Mouse (Mus musculus) MEL (cell line): Measurements from ENCODE around the gene Fgfr2. TPM values are rescaled to one million over a fixed set of nuclear protein-coding genes. Genes with fewer than 3 reads are reported as not detected.
"Not testable (repeated sequence)": the region's sequence is repeated elsewhere in the genome, so short reads cannot be mapped to it uniquely, and the experiment has no call there.

Source experiments
- DNase-seq: peaks from one replicate; pipeline ENCODE4 v3.0.0; 2011; ENCODE audit warnings: low read depth, low spot score
- H3K27ac ChIP-seq: 2 replicates; pipeline ENCODE4 v1.5.1; 2012; ENCODE audit warnings: low read depth, mild to moderate bottlenecking, control low read depth, low read length, moderate library complexity; ENCODE audit not compliant: control insufficient read depth
- H3K27me3 ChIP-seq, 2 experiments: fragments of 150-350 bp in 1 of 2; sonication (generic) in 1 of 2; 2 replicates each; pipeline ENCODE4 v1.6.1; 2012; ENCODE audit warnings: low read length in 2 of 2, mild to moderate bottlenecking in 2 of 2, improper control_type of control experiment in 1 of 2, moderate library complexity in 1 of 2; ENCODE audit not compliant: insufficient read depth in 2 of 2, control insufficient read depth in 1 of 2
- H3K36me3 ChIP-seq, 2 experiments: 2 replicates each; pipeline ENCODE4 v1.6.1; 2012 to 2014; ENCODE audit warnings: low read length in 2 of 2, improper control_type of control experiment in 1 of 2, inconsistent platforms in 1 of 2, mild to moderate bottlenecking in 1 of 2; ENCODE audit not compliant: insufficient read depth in 2 of 2, control insufficient read depth in 1 of 2
- H3K4me1 ChIP-seq, 2 experiments: fragments of 150-350 bp in 1 of 2; sonication (generic) in 1 of 2; 2 replicates each; pipeline ENCODE4 v1.6.1; 2012; ENCODE audit warnings: low read length in 2 of 2, improper control_type of control experiment in 1 of 2, mild to moderate bottlenecking in 1 of 2; ENCODE audit not compliant: insufficient read depth in 2 of 2, control insufficient read depth in 1 of 2
- H3K4me3 ChIP-seq, 2 experiments: fragments of 150-350 bp in 1 of 2; sonication (generic) in 1 of 2; 2 replicates each; pipeline ENCODE4 v1.5.1; 2012; ENCODE audit warnings: low read depth in 2 of 2, low read length in 2 of 2, mild to moderate bottlenecking in 2 of 2, moderate library complexity in 2 of 2, control low read depth in 1 of 2, improper control_type of control experiment in 1 of 2; ENCODE audit not compliant: control insufficient read depth in 1 of 2, insufficient read depth in 1 of 2
- H3K79me2 ChIP-seq: 2 replicates; pipeline ENCODE4 v1.6.1; 2012; ENCODE audit warnings: mild to moderate bottlenecking, low read length, moderate library complexity; ENCODE audit not compliant: control insufficient read depth, poor library complexity, insufficient read depth
- H3K9ac ChIP-seq: 2 replicates; pipeline ENCODE4 v1.6.1; 2012; ENCODE audit warnings: low read depth, mild to moderate bottlenecking, control low read depth, low read length, moderate library complexity; ENCODE audit not compliant: control insufficient read depth, poor library complexity, severe bottlenecking
- H3K9me3 ChIP-seq: fragments of 150-350 bp; sonication (generic); replicated peaks from 2 replicates; pipeline ENCODE4 v1.6.1; 2012; ENCODE audit warnings: mild to moderate bottlenecking, low read length, improper control_type of control experiment, moderate library complexity; ENCODE audit not compliant: insufficient read depth
- BHLHE40 ChIP-seq: IDR thresholded peaks from 2 replicates; pipeline ENCODE4 v1.6.1; 2012; ENCODE audit warnings: low read depth, mild to moderate bottlenecking, inconsistent platforms, low read length, improper control_type of control experiment, borderline replicate concordance
- EP300 ChIP-seq, 2 experiments: IDR thresholded peaks; 2 replicates each; pipeline ENCODE4 v1.6.1; 2011; ENCODE audit warnings: improper control_type of control experiment in 2 of 2, low read length in 2 of 2, low read depth in 1 of 2, mild to moderate bottlenecking in 1 of 2
- ETS1 ChIP-seq: IDR thresholded peaks from 2 replicates; pipeline ENCODE4 v1.6.1; 2012; ENCODE audit warnings: low read depth, mild to moderate bottlenecking, inconsistent platforms, low read length, improper control_type of control experiment, moderate library complexity
- GABPA ChIP-seq: IDR thresholded peaks from 2 replicates; pipeline ENCODE4 v1.6.1; 2012; ENCODE audit warnings: low read depth, mild to moderate bottlenecking, inconsistent platforms, low read length, improper control_type of control experiment, moderate library complexity
- JUND ChIP-seq: IDR thresholded peaks from 2 replicates; pipeline ENCODE4 v1.6.1; 2011; ENCODE audit warnings: low read depth, mild to moderate bottlenecking, improper control_type of control experiment, low read length
- KAT2A ChIP-seq: conservative IDR thresholded peaks from 2 replicates; pipeline ENCODE4 v1.6.1; 2012; ENCODE audit warnings: low read depth, low read length, improper control_type of control experiment, inconsistent platforms
- MAFK ChIP-seq: IDR thresholded peaks from 2 replicates; pipeline ENCODE4 v1.6.1; 2011; ENCODE audit warnings: low read depth, mild to moderate bottlenecking, low read length, improper control_type of control experiment, borderline replicate concordance
- MAZ ChIP-seq: IDR thresholded peaks from 2 replicates; pipeline ENCODE4 v1.6.1; 2012; ENCODE audit warnings: low read depth, mild to moderate bottlenecking, inconsistent platforms, low read length, improper control_type of control experiment
- MEF2A ChIP-seq: IDR thresholded peaks from 2 replicates; pipeline ENCODE4 v1.6.1; 2014; ENCODE audit warnings: low read depth, mild to moderate bottlenecking, inconsistent platforms, low read length, improper control_type of control experiment; ENCODE audit not compliant: poor library complexity, insufficient replicate concordance, severe bottlenecking; ENCODE audit errors: extremely low read depth
- MXI1 ChIP-seq: IDR thresholded peaks from 2 replicates; pipeline ENCODE4 v1.6.1; 2011; ENCODE audit warnings: mild to moderate bottlenecking, low read depth, low read length, improper control_type of control experiment
- MYB ChIP-seq: IDR thresholded peaks from 2 replicates; pipeline ENCODE4 v1.6.1; 2011; ENCODE audit warnings: mild to moderate bottlenecking, low read depth, low read length, improper control_type of control experiment
- NELFE ChIP-seq: IDR thresholded peaks from 2 replicates; pipeline ENCODE4 v1.6.1; 2011; ENCODE audit warnings: low read depth, low read length, improper control_type of control experiment
- POLR2A ChIP-seq, 2 experiments: IDR thresholded peaks; 2 replicates each; pipeline ENCODE4 v1.6.1; 2011 to 2012; ENCODE audit warnings: low read length in 2 of 2, mild to moderate bottlenecking in 2 of 2, control low read depth in 1 of 2, improper control_type of control experiment in 1 of 2, low read depth in 1 of 2, moderate library complexity in 1 of 2; ENCODE audit not compliant: control insufficient read depth in 1 of 2, insufficient read depth in 1 of 2, poor library complexity in 1 of 2
- POLR2AphosphoS2 ChIP-seq: IDR thresholded peaks from 2 replicates; pipeline ENCODE4 v1.6.1; 2011; ENCODE audit warnings: low read length, improper control_type of control experiment
- POLR2AphosphoS5 ChIP-seq: IDR thresholded peaks from 2 replicates; pipeline ENCODE4 v1.6.1; 2012; ENCODE audit warnings: low read depth, borderline replicate concordance, mild to moderate bottlenecking, inconsistent platforms, low read length, moderate library complexity, mixed read lengths
- RAD21 ChIP-seq: IDR thresholded peaks from 2 replicates; pipeline ENCODE4 v1.6.1; 2011; ENCODE audit warnings: mild to moderate bottlenecking, low read depth, low read length, improper control_type of control experiment
- SIN3A ChIP-seq: IDR thresholded peaks from 2 replicates; pipeline ENCODE4 v1.6.1; 2012; ENCODE audit warnings: low read length, improper control_type of control experiment, inconsistent platforms
- SMC3 ChIP-seq: IDR thresholded peaks from 2 replicates; pipeline ENCODE4 v1.6.1; 2011; ENCODE audit warnings: low read depth, low read length, improper control_type of control experiment
- TAL1 ChIP-seq: IDR thresholded peaks from 2 replicates; pipeline ENCODE4 v1.6.1; 2012; ENCODE audit warnings: mild to moderate bottlenecking, inconsistent platforms, low read length, moderate library complexity, mixed read lengths
- TBP ChIP-seq: IDR thresholded peaks from 2 replicates; pipeline ENCODE4 v1.8.0; 2011; ENCODE audit warnings: low read depth, low read length, improper control_type of control experiment
- USF2 ChIP-seq, 2 experiments: IDR thresholded peaks; 2 replicates each; pipeline ENCODE4 v1.6.1; 2011 to 2012; ENCODE audit warnings: improper control_type of control experiment in 2 of 2, low read length in 2 of 2, borderline replicate concordance in 1 of 2, inconsistent platforms in 1 of 2, low read depth in 1 of 2, mild to moderate bottlenecking in 1 of 2; ENCODE audit not compliant: insufficient read depth in 1 of 2
- ZKSCAN1 ChIP-seq: IDR thresholded peaks from 2 replicates; pipeline ENCODE4 v1.6.1; 2012; ENCODE audit warnings: low read depth, mild to moderate bottlenecking, inconsistent platforms, low read length, improper control_type of control experiment, moderate library complexity
- ZMIZ1 ChIP-seq: IDR thresholded peaks from 2 replicates; pipeline ENCODE4 v1.6.1; 2012; ENCODE audit warnings: low read depth, mild to moderate bottlenecking, inconsistent platforms, low read length, improper control_type of control experiment, moderate library complexity
- ZNF384 ChIP-seq: IDR thresholded peaks from 2 replicates; pipeline ENCODE4 v1.6.1; 2012; ENCODE audit warnings: low read depth, mild to moderate bottlenecking, inconsistent platforms, low read length, improper control_type of control experiment
- polyA plus RNA-seq, 2 experiments: library from polyadenylated mRNA; stranded (reverse) in 1 of 2; unstranded in 1 of 2; fragments of >175 nt in 1 of 2; fragments of >200 nt in 1 of 2; gene quantifications; 2 replicates each; pipeline versions ENCODE4 v1.2.1 to v1.2.4; 2012; ENCODE audit warnings: low replicate concordance in 2 of 2, low read depth in 1 of 2; ENCODE audit not compliant: insufficient read length in 2 of 2, insufficient read depth in 1 of 2, missing spikeins in 1 of 2
- total RNA-seq: library from RNA; depleted of rRNA; stranded (reverse); fragments of 300-350 nt; gene quantifications from 2 replicates; pipeline ENCODE4 v1.2.3, GENCODE M21; 2012

Gene Fgfr2
- total and polyA plus RNA-seq, 3 experiments = not detected

GRCm38 (mm10) chr7:130141088-130141873 is 2981.9 kb downstream of the Fgfr2 start:
- Histone ChIP-seq H3K9me3 (no peaks in the 10 kb centered on the region), H3K9ac (no peak overlapping the region), H3K27me3 (no peaks in the 10 kb centered on the region), H3K36me3 (no peaks in the 10 kb centered on the region), H3K4me1 (no peaks in the 10 kb centered on the region), H3K27ac (no peak overlapping the region), H3K4me3 (no peak overlapping the region), H3K79me2 (no peaks in the 10 kb centered on the region)
- no peak for DNase-seq
- no peak for TF ChIP-seq TBP
- no peak for TF ChIP-seq ZKSCAN1
- no peak for TF ChIP-seq MXI1
- no peak for TF ChIP-seq KAT2A
- no peak for TF ChIP-seq POLR2A (IDR thresholded peaks at IDR 0.05; ENCODE audit: control insufficient read depth in 1 of 2, insufficient read depth in 1 of 2, low read depth in 1 of 2, low read length in 2 of 2, poor library complexity in 1 of 2)
- TF ChIP-seq MYB = no peak
- no peak for TF ChIP-seq EP300 (IDR thresholded peaks at IDR 0.05; ENCODE audit: low read depth in 1 of 2, low read length in 2 of 2)
- no peak for TF ChIP-seq MAFK
- TF ChIP-seq TAL1 = no peak
- TF ChIP-seq NELFE = no peak
- no peak for TF ChIP-seq SMC3

- Histone ChIP-seq H3K27me3 (no peaks in the 10 kb centered on the region), H3K4me3 (no peak overlapping the region), H3K9ac (no peak overlapping the region), H3K27ac (no peak overlapping the region), H3K4me1 (no peaks in the 10 kb centered on the region), H3K79me2 (no peaks in the 10 kb centered on the region), H3K36me3 (no peaks in the 10 kb centered on the region), H3K9me3 (no peaks in the 10 kb centered on the region)
- DNase-seq = no peak
- TF ChIP-seq ZNF384 = no peak
- TF ChIP-seq POLR2AphosphoS2 = no peak
- no peak for TF ChIP-seq JUND
- no peak for TF ChIP-seq MAZ
- no peak for TF ChIP-seq MEF2A
- no peak for TF ChIP-seq TBP
- no peak for TF ChIP-seq ETS1
- TF ChIP-seq GABPA = no peak
- TF ChIP-seq SIN3A = no peak
- no peak for TF ChIP-seq USF2 (IDR thresholded peaks at IDR 0.05; ENCODE audit: borderline replicate concordance in 1 of 2, insufficient read depth in 1 of 2, low read depth in 1 of 2, low read length in 2 of 2)
- TF ChIP-seq ZMIZ1 = no peak
- TF ChIP-seq TAL1 = no peak
- no peak for TF ChIP-seq ZKSCAN1
- no peak for TF ChIP-seq RAD21
- TF ChIP-seq POLR2AphosphoS5 = no peak
- TF ChIP-seq BHLHE40 = no peak
These were observed 2988.2 kb downstream of the Fgfr2 start for GRCm38 (mm10) chr7:130134924-130135365.

- not testable (repeated sequence) for H3K36me3 ChIP-seq, H3K79me2 ChIP-seq, DNase-seq, H3K9ac ChIP-seq, H3K27ac ChIP-seq, H3K27me3 ChIP-seq, H3K4me3 ChIP-seq, H3K4me1 ChIP-seq, H3K9me3 ChIP-seq
These were observed 2988.7 kb downstream of the Fgfr2 start for GRCm38 (mm10) chr7:130134428-130134827.
